Mouse (Mus musculus): ENCODE data around the gene Zmiz2. TPM values are rescaled to one million over a fixed set of nuclear protein-coding genes. Genes with fewer than 3 reads are reported as not detected.
A peak's percentile ranks its signal among the peaks of the same experiment; 100 is the strongest.
"Not testable (repeated sequence)": the region's sequence is repeated elsewhere in the genome, so short reads cannot be mapped to it uniquely, and the experiment has no call there.

Gene Zmiz2
- polyA plus RNA-seq, 1 experiment from 2014 or later: 29.6 TPM

DNA sequence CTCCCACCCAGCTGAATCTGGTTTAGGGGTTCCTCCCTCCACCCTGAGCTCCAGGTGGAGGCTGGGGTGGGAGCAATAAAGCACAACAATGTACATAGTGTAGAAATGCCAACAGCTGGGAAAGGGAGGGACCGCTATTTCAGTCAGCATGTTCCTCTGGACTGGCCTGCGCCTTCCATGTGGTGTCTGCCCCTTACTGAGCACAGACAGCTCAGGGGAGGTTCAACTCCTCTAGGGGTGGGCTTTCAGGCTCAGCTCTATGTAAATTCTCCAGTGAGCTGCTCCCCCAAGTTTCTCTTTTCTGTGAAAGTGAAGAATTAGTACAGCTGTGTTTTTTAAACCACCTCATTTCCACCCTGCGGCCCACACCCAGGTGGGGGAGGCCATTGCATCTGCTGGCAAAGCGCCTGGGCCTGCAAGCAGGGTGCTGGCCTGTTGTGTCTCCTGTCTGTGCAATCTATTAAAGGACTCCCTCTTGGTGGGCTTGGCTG, 16.8 kb downstream of the Zmiz2 start:
- H3K27ac ChIP-seq (ENCODE audit: low read depth, low read length): peak overlapping the region; percentile 74
- ATAC-seq: 0 out of 2 replicates have a peak, but pooled peaks have one; percentile 9
- H3K27me3 ChIP-seq (replicated peaks; ENCODE audit: control insufficient read depth, insufficient read depth, low read length): no peaks in the 10 kb centered on the region
- H3K9me3 ChIP-seq (ENCODE audit: control insufficient read depth, low read length): no peaks in the 10 kb centered on the region
- H3K4me2 ChIP-seq (ENCODE audit: low read length): no peak overlapping the region
- WGBS: 68% methylated on average over 4 of the region's 4 CpGs
- H3K36me3 ChIP-seq (ENCODE audit: control insufficient read depth, insufficient read depth, low read length): peaks cover 49% of the 10 kb centered on the region
- no peak overlapping the region for H3K4me3 ChIP-seq (ENCODE audit: low read length)
- H3K4me1 ChIP-seq (ENCODE audit: control insufficient read depth, insufficient read depth, low read depth, low read length): peaks cover 18% of the 10 kb centered on the region
- no peak overlapping the region for H3K9ac ChIP-seq (ENCODE audit: low read depth, low read length)

DNA sequence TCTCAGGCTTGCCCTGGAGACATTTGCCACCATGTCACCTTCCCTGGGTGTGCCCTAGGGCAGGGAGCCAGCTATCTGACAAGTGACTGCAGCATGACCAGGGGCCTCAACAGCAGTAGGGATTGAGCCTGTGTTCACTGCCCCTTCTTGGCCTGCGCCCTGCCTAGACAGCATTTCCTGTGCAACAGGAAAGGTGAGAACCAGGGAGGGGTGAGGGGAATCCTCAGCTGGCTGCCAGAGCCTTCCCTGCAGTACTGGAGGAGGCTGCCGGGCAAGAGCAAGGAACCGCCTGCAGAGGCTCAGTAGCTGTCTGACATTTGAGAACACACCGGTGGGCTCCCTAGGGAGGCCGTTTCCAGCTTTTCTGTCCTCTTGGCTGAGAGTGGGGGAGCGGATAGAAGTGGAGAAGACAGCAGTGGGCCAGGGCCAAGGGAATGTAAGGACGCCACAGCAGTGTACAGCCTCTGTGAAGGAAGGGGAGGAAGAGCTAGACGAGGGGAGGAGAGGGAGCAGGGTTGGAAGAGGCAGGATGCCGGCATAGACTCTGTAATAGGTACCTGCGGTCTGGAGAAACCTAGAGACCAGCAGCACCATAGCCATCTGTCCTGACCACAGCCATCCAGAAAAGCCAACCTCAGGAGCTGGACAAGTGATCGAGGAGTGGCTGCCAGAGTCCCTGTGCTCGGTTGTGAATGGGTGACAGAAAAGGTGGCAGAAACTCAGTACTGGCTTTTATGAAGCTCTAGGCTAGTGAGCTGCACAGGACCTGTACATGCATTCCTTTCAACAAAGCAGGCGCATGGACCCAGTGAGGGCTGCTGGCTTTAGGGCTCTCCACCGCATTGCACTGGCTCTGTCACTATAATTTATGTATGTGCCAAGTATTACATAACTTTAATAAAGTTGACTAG, 17.6 kb downstream of the Zmiz2 start:
- Histone ChIP-seq H3K4me2 (ENCODE audit: low read length) (no peak overlapping the region), H3K4me1 (ENCODE audit: control insufficient read depth, insufficient read depth, low read depth, low read length) (peaks cover 18% of the 10 kb centered on the region), H3K4me3 (ENCODE audit: low read length) (no peak overlapping the region), H3K36me3 (ENCODE audit: control insufficient read depth, insufficient read depth, low read length) (peaks cover 40% of the 10 kb centered on the region), H3K9ac (ENCODE audit: low read depth, low read length) (no peak overlapping the region), H3K27ac (ENCODE audit: low read depth, low read length) (peak overlapping the region; percentile 74), H3K27me3 (replicated peaks; ENCODE audit: control insufficient read depth, insufficient read depth, low read length) (no peaks in the 10 kb centered on the region), H3K9me3 (ENCODE audit: control insufficient read depth, low read length) (no peaks in the 10 kb centered on the region)
- whole genome bisulfite sequencing: 51% methylated on average over 14 of the region's 14 CpGs
- ATAC-seq: peak; percentile 39; the same call in 1 of the 2 replicates

DNA sequence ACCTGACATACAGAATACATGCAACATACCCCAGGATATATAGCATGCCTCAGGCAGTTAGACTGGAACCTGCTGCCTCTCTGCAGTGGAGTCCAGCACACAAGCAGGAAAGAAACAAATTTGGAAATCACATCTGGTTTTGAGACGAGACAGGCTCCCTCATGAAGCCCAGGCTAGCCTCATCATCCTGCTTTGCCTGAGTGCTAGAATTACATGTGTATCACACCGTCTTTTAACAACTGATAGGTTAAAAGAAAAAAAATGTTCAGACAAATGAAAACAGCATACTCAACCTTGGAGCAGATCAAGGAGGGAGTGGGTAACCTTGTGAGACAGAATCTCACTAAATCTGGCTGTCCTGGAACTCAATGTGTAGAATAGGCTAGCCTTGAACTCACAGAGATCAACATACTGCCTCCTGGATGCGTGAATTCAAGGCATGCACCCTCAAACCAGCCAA, 18.3 kb downstream of the Zmiz2 start:
- H3K9me3 ChIP-seq (ENCODE audit: control insufficient read depth, low read length): no peaks in the 10 kb centered on the region
- H3K4me2 ChIP-seq (ENCODE audit: low read length): no peak overlapping the region
- no peaks in the 10 kb centered on the region for H3K27me3 ChIP-seq (replicated peaks; ENCODE audit: control insufficient read depth, insufficient read depth, low read length)
- WGBS: 84% methylated on average over 3 of the region's 3 CpGs
- no peak overlapping the region for H3K4me3 ChIP-seq (ENCODE audit: low read length)
- ATAC-seq: no peak
- H3K36me3 ChIP-seq (ENCODE audit: control insufficient read depth, insufficient read depth, low read length): peaks cover 34% of the 10 kb centered on the region
- H3K27ac ChIP-seq (ENCODE audit: low read depth, low read length): no peak overlapping the region
- H3K4me1 ChIP-seq (ENCODE audit: control insufficient read depth, insufficient read depth, low read depth, low read length): peaks cover 18% of the 10 kb centered on the region
- no peak overlapping the region for H3K9ac ChIP-seq (ENCODE audit: low read depth, low read length)

DNA sequence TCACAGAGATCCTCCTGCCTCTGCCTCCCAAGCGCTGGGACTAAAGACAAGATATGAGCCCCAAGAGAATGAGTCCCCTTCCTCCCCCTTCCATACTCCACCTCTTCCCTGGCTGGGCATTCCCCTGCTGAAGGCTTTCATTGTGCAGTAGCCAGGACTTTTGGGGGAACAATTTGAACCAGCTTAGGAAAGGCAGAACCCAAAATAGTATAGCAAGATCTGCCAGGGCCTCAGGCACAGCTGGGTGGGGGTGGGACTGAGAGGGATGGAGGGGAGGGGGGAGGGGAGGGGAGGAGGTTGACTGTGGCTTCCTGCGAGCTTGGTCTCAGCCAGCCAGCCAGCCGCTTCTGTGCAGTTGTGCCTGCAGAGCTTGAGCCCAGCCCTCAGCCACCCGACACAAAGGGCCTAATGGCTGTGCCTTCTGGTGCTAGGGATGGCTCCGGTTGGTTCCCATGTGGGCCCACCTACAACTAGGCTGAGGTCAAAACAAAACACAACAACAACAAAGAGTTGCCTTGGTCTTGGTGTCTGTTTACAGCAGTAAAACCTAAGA, 21.3 kb downstream of the Zmiz2 start:
- Histone ChIP-seq H3K4me2 (ENCODE audit: low read length) (no peak overlapping the region), H3K36me3 (ENCODE audit: control insufficient read depth, insufficient read depth, low read length) (peaks cover 8% of the 10 kb centered on the region), H3K27me3 (replicated peaks; ENCODE audit: control insufficient read depth, insufficient read depth, low read length) (no peaks in the 10 kb centered on the region), H3K9ac (ENCODE audit: low read depth, low read length) (no peak overlapping the region), H3K4me1 (ENCODE audit: control insufficient read depth, insufficient read depth, low read depth, low read length) (peaks cover 21% of the 10 kb centered on the region), H3K9me3 (ENCODE audit: control insufficient read depth, low read length) (no peaks in the 10 kb centered on the region), H3K27ac (ENCODE audit: low read depth, low read length) (no peak overlapping the region), H3K4me3 (ENCODE audit: low read length) (no peak overlapping the region)
- whole genome bisulfite sequencing: 37% methylated on average over 5 of the region's 5 CpGs
- ATAC-seq: no peak

DNA sequence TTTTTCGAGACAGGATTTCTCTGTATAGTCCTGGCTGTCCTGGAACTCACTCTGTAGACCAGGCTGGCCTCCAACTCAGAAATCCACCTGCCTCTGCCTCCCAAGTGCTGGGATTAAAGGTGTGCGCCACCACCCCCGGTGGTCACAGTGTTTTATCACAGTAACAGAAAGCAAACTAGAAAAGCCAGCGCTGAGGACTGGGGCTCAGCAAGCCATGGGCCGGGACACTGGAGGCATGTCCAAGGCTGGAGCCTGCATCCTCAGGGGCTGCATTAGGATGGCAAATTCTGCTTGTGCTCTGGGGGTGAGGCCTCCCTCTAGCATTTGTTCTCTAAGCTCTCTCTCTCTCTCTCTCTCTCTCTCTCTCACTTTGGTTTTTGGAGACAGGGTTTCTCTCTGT, 21.9 kb downstream of the Zmiz2 start:
- H3K27ac ChIP-seq (ENCODE audit: low read depth, low read length); H3K9ac ChIP-seq (ENCODE audit: low read depth, low read length); H3K9me3 ChIP-seq (ENCODE audit: control insufficient read depth, low read length); H3K27me3 ChIP-seq (replicated peaks; ENCODE audit: control insufficient read depth, insufficient read depth, low read length); H3K4me3 ChIP-seq (ENCODE audit: low read length); H3K36me3 ChIP-seq (ENCODE audit: control insufficient read depth, insufficient read depth, low read length); H3K4me2 ChIP-seq (ENCODE audit: low read length); ATAC-seq: not testable (repeated sequence)
- peaks cover 16% of the 10 kb centered on the region for H3K4me1 ChIP-seq (ENCODE audit: control insufficient read depth, insufficient read depth, low read depth, low read length)
- 91% methylated on average over 5 of the region's 5 CpGs for WGBS

DNA sequence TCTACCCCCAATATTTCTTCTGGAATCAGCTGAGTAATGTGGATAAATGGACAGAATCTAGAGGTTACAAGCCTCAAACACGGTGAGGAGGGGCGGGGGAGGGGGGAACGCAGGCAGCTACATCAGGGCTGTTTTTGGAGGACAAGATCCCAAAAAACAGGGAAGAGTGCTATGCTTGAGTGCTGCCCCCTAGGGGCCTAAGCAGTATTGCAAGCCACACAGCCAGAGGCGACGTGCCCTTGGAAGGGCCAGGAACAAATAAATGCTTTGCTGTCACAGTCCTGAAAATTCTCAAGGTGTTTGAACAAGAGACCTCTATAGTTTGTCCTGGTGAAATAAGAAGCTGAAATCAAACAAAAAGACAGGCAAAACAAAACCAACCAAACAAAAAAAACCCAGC, 22.8 kb downstream of the Zmiz2 start:
- H3K27ac ChIP-seq (ENCODE audit: low read depth, low read length): no peak overlapping the region
- no peak overlapping the region for H3K4me2 ChIP-seq (ENCODE audit: low read length)
- no peak overlapping the region for H3K4me3 ChIP-seq (ENCODE audit: low read length)
- WGBS: 4% methylated on average over 5 of the region's 5 CpGs
- no peaks in the 10 kb centered on the region; the same call in 1 of the 2 replicates for H3K36me3 ChIP-seq (ENCODE audit: control insufficient read depth, insufficient read depth, low read length)
- H3K4me1 ChIP-seq (ENCODE audit: control insufficient read depth, insufficient read depth, low read depth, low read length): peaks cover 8% of the 10 kb centered on the region
- ATAC-seq: no peak
- H3K9me3 ChIP-seq (ENCODE audit: control insufficient read depth, low read length): no peaks in the 10 kb centered on the region
- H3K27me3 ChIP-seq (replicated peaks; ENCODE audit: control insufficient read depth, insufficient read depth, low read length): no peaks in the 10 kb centered on the region
- no peak overlapping the region for H3K9ac ChIP-seq (ENCODE audit: low read depth, low read length)

DNA sequence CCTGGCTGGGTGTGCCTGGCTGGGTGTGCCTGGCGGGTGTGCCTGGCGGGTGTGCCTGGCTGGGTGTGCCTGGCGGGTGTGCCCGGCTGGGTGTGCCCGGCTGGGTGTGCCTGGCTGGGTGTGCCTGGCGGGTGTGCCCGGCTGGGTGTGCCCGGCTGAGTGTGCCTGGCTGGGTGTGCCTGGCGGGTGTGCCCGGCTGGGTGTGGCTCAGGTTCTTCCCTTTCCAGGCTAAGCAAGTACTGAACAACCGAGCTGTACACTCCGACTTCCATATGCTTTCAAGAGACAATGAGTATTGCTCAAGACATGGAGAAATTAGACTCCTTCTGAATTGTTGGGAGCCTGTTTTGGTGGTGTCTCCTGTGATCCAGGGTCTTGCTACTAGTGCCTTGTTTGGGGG, 24.4 kb downstream of the Zmiz2 start:
- H3K4me1 ChIP-seq (ENCODE audit: control insufficient read depth, insufficient read depth, low read depth, low read length): peaks cover 18% of the 10 kb centered on the region
- no peaks in the 10 kb centered on the region for H3K27me3 ChIP-seq (replicated peaks; ENCODE audit: control insufficient read depth, insufficient read depth, low read length)
- peaks cover under 1% of the 10 kb centered on the region; the same call in 1 of the 2 replicates for H3K36me3 ChIP-seq (ENCODE audit: control insufficient read depth, insufficient read depth, low read length)
- WGBS: 96% methylated on average over 8 of the region's 12 CpGs
- no peak overlapping the region for H3K27ac ChIP-seq (ENCODE audit: low read depth, low read length)
- H3K9me3 ChIP-seq (ENCODE audit: control insufficient read depth, low read length): no peaks in the 10 kb centered on the region
- H3K4me2 ChIP-seq (ENCODE audit: low read length): no peak overlapping the region
- no peak for ATAC-seq
- no peak overlapping the region for H3K4me3 ChIP-seq (ENCODE audit: low read length)
- no peak overlapping the region for H3K9ac ChIP-seq (ENCODE audit: low read depth, low read length)

DNA sequence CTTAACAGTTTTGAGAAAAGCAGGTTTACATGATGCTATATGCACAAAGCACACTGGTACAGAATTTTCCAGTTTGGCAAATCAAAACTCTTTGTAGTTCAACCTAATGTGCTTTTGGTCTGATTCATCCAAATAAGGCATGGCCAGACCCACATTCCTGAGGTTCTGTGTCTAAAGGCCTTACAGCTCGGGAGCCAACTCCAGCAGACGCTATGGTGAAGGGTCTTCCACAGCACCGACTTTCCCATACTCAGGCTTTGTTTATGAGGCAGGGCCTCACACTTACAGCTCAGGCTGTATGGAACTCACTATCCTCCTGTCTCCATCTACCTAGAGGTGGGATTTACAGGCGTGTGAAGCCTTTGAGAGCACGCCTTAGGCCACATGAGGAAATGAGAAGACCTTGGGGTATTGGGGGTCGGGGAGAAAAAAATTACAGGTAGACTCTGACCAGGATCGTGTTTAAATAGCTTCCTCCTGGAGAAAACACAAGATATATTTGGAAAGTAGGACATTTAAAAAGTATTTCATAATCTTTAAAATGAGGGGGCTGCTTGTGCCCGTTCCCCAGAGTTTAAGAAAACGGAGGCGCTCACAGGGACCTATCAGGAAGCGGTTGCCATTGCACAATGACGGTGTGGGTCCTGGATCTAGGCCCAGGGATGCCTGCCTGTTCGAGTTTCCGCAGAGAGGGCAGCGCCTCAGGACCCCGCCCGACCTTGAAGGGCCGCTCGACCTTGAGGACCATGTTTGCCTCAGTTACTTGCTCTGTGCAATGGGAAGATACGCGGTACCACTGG, 26.1 kb downstream of the Zmiz2 start, which contains the start of gene Ppia:
TSS of gene Ppia (plus strand) at position 693 of the 800 bp plus-strand sequence.
- WGBS: 12% methylated on average over 21 of the region's 21 CpGs
- H3K4me3 ChIP-seq (ENCODE audit: low read length): peak within 1 kb of the TSS; percentile 98
- ATAC-seq: peak; percentile 64

More for the DNA sequence above, 26.1 kb downstream of the Zmiz2 start, which contains the start of gene Ppia:
- Histone ChIP-seq H3K27me3 (replicated peaks; ENCODE audit: control insufficient read depth, insufficient read depth, low read length) (no peaks in the 10 kb centered on the region), H3K9ac (ENCODE audit: low read depth, low read length) (peak within 1 kb of the TSS; percentile 93), H3K27ac (ENCODE audit: low read depth, low read length) (peak within 1 kb of the TSS; percentile 98), H3K36me3 (ENCODE audit: control insufficient read depth, insufficient read depth, low read length) (peaks cover 11% of the 10 kb centered on the region), H3K4me1 (ENCODE audit: control insufficient read depth, insufficient read depth, low read depth, low read length) (peaks cover 24% of the 10 kb centered on the region), H3K9me3 (ENCODE audit: control insufficient read depth, low read length) (no peaks in the 10 kb centered on the region), H3K4me2 (ENCODE audit: low read length) (peak within 1 kb of the TSS; percentile 90)
